Mouse (Mus musculus) lung, postnatal 4 days (tissue): ENCODE measurements around the gene Furin.
"Not testable (repeated sequence)": the region's sequence is repeated elsewhere in the genome, so short reads cannot be mapped to it uniquely, and the experiment has no call there.

Source experiments
- DNase-seq, 2 experiments: peaks; one replicate each; pipeline ENCODE4 v3.0.0; 2021

Furin gene

GRCm38 (mm10) chr7:80400571-80400970 is 4.7 kb downstream of the Furin start:
- no peak for DNase-seq

GRCm38 (mm10) chr7:80400099-80400498 is 5.1 kb downstream of the Furin start:
- peak; percentile 63 to 78 for DNase-seq

DNA sequence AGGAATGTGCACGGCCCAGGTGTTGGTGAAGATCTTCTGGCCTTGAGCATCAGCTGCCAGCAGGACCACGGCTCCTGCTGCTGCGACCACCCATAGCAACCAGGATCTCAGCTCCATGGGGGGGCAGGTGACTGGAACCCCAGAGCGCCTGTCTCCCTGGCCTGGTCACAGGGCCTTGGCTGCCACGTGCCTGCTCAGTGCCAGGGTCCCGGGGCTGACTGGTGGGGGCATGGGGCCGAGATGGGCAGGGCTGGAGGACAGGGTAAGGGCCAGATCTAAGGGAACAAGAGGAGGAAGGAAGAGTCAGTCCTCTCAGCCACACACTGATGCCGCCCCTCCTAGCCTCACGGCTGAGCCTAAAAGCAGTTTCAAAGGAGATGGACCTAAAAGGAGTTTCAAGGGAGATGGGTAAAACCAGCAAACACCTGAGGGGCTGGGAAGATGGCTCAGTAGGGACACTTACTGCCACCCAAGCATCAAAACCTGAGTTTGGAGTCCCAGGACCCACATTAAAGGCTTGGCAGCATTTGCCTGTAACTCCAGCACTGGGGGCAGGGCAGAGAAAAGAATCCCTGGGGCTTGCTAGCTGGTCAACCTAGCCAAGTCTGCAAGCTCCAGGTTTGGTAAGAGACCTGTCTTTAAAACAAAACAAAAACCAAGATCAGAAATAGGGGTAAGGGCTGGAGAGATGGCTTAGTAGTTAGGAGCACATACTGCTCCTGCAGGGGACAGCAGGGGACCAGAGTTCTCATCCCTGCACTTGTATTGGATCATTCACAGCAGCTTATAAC is 6.4 kb downstream of the Furin start:
- DNase-seq = no peak

GRCm38 (mm10) chr7:80397986-80398385 is 7.2 kb downstream of the Furin start:
- DNase-seq = no peak

GRCm38 (mm10) chr7:80396427-80396826 is 8.8 kb downstream of the Furin start:
- DNase-seq = not testable (repeated sequence)

DNA sequence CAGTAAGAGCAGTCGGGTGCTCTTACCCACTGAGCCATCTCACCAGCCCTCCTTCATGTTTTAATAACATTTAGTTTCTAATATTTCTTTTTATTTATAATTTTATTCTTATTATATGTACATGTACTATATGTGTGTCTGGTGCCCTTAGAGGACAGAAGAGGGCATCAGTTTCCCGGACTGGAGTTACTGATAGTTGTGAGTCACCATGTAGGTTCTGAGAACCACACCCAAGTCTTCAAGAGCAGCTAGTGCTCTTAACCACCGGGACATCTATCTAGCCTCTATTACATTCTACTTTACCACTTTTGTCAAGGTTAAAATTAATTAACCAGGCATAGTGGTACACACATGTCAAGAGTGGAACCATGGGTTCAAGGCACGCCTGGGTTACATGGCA is 10.6 kb downstream of the Furin start:
- no peak for DNase-seq

- no peak for DNase-seq
These were observed 13.1 kb downstream of the Furin start for GRCm38 (mm10) chr7:80392119-80392518.

DNA sequence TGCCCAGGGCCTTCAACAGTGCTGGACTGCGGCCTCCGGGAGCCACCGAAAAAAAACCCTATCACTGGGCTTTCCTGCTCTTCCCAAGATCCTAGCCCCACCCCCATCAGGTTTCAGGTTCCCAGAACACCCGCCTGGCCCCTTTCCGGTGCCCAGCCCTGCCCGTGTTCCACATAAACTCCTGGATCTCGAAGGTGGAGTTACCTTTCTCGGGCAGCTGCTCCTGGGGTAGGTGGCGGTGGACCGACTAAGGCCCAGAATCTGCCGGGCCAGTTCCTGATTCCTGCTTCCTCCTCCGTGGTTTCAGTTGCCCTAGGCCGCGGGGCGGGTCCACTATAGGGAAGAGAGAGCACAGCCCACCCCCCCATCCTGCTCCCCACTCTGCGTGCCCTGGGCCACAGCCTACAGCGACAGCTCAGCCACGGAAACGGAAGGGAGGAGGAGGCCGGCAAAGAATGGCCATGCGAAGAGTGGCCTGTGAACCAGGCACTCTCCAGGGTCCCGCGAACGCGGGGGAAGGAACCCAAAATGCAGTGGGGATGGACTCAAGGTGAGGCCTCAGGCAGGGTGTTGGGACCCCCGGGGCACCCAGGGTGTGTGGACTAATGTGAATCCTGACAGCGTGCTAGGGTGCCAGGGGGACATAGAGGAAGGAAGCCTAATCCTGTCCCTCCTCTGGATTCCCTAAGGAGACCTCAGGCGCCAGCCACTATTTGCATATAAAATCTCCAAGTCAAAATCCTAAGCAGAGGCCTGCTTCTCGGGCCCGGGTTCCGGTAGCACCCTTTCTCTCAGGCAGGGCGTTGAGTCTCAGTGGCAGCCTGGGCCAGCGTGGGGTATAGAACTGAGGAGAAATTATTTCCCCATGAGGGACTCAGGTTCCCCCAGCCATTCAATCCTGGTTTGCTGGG is 17.3 kb downstream of the Furin start, which contains the start of gene Fes:
Gene Fes (minus strand): TSS at position 314 of the 911 bp plus-strand sequence.
- peak; percentile 88 to 89 for DNase-seq

DNA sequence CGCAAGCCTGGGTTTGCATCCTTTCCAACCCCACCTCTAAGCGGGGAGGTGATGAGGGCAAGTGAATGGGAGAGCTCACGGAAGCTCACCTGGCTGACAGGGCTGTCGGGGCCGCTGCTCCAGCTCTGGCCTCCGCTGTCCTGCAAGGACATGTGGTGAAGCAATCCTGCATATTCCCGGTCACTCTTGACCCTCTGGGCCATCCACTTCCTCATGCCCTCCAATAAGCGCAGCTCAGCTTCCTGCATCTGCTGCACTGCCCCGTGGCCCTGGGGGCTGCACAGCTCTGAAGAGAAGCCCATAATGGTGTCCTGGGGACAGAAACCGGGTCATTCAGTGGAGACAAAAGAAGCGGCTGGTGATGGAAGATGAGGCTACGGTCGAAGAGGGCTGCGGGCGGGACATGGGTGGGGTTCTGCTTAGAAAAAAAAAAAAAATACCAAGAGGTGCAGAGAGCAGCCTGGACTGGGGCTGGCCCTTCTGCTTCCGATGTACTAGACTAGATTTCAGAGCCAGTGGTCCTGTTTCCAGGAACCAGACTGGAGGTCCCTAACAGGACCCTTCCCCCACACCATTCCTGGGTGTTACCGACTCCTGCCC is 18.1 kb downstream of the Furin start:
- peak; percentile 61 to 63 for DNase-seq

DNA sequence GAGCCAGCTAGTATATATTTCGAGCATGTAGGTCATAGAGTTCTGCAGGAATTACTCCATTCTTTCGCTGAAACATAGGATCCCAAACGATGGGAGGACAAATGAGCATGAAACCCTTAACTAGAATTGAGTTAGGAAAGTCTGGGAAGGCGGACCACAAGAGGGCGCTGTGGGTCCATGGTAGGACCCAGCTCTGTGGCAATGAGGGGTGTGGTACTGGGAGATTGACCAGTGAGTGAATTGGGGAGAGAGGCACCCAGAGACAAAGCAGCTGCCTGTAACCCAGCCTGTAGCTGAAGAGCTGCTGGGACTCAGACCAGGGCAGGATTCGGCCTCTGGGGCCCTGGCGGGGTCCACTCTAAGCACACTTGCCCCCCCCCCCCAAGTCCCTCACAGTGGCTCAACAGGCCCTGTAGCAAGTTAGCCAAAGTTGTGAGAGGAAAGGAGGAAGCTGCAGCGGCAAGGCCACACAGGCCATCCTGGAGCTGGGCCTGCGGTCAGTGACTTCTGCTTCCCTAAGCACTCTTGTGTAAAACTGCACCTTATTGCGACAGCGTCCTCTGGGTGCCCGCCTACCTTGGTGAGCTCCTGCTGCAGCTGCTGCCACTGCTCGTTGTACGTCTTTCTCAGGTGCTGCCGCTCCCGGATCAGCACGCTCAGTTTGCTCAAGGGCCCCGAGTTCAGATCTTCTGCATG is 18.9 kb downstream of the Furin start:
- peak; percentile 90 to 94 for DNase-seq

DNA sequence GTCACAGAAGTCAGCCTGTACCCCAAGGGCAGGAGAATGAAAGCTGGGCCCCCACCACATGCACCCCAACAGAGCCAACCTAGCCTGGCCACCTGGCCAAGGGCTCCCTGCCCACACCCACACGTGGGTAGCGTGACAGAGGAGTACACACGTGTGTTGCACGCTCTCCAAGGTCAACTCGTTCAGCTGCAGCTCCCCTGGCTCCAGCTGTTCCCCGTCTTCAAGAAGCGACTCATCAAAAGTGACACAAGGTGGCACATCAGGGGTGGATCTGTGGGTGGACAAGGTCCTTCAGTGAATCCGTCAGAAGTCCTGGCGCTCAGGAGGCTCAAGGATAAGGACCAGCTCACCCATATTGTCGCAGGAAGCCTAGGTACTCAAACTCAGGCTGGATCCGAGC is 22.3 kb downstream of the Furin start:
- DNase-seq = no peak

DNA sequence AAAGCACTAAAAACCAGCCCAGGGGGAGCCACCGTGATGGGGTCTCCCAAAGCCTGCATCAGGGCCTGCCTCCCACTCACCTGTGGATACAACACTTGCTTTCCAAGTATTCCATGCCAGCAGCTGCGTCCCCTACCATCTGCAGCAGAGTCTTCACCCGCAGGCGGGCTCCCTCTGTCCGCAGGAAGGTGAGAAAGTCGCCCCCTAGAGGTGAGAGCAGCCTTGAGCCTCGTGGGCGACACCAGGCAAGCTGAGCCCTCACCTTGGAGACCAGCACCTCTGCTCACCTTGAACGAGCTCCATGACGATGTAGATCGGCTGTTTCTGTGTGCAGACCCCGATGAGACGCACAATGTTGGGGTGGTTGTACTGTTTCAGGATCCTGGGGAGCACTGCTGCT is 25.7 kb downstream of the Furin start:
- peak in 1 of 2 experiments; percentile 51 for DNase-seq

GRCm38 (mm10) chr7:80377471-80377870 is 27.8 kb downstream of the Furin start:
- DNase-seq = peak in 1 of 2 experiments; percentile 80

GRCm38 (mm10) chr7:80376192-80376591 is 29.0 kb downstream of the Furin start:
- DNase-seq = no peak

- DNase-seq = no peak
These were observed 29.7 kb downstream of the Furin start for GRCm38 (mm10) chr7:80375376-80376039.

DNA sequence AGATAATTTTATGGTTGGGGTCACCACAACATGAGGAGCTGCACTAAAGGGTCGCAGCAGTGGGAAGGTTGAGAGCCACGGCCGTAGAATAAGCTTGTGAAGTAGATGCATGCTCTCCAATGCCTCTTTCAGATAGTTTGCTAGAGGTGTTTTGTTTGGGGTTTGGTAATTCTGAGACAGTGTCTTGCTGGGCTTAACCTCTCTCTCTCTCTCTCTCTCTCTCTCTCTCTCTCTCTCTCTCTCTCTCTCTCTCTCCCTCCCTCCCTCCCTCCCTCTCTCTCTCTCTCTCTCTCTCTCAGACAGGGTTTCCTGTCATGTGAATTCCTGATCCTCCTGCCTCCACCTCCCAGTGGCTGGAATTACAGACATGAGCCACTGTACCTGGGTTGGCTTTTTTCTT is 30.5 kb downstream of the Furin start:
- no peak for DNase-seq

- no peak for DNase-seq
These were observed 31.0 kb downstream of the Furin start for GRCm38 (mm10) chr7:80374280-80374679.

- no peak for DNase-seq
These were observed 31.4 kb downstream of the Furin start for GRCm38 (mm10) chr7:80373850-80374249.

GRCm38 (mm10) chr7:80373352-80373751 is 31.9 kb downstream of the Furin start:
- DNase-seq = no peak

- DNase-seq = no peak
These were observed 32.6 kb downstream of the Furin start for GRCm38 (mm10) chr7:80372667-80373066.

- DNase-seq = no peak
These were observed 33.1 kb downstream of the Furin start for GRCm38 (mm10) chr7:80372166-80372565.
